Mouse (Mus musculus) C2C12 (cell line): Measurements from ENCODE around the gene Arhgap23. TPM values are rescaled to one million over a fixed set of nuclear protein-coding genes. Genes with fewer than 3 reads are reported as not detected.

Experiments
- H3K27me3 ChIP-seq: one replicate; pipeline ENCODE4 v1.6.1; 2011; ENCODE audit not compliant: control insufficient read depth, insufficient read depth, insufficient read length
- H3K36me3 ChIP-seq: one replicate; pipeline ENCODE4 v1.6.1; 2011; ENCODE audit not compliant: control insufficient read depth, insufficient read depth
- H3K4me3 ChIP-seq: one replicate; pipeline ENCODE4 v1.5.1; 2011; ENCODE audit warnings: mild to moderate bottlenecking, control low read depth; ENCODE audit not compliant: poor library complexity, insufficient read depth, severe bottlenecking
- H3K79me2 ChIP-seq: one replicate; pipeline ENCODE4 v1.6.1; 2011; ENCODE audit not compliant: control insufficient read depth, insufficient read depth
- H3K79me3 ChIP-seq: one replicate; pipeline ENCODE4 v1.6.1; 2011; ENCODE audit warnings: low read depth, control low read depth
- H3ac ChIP-seq: one replicate; pipeline ENCODE3; 2011; ENCODE audit warnings: low read depth; ENCODE audit not compliant: control insufficient read depth, insufficient read length
- CEBPB ChIP-seq: IDR thresholded peaks from one replicate; pipeline ENCODE4 v1.6.1; 2011; ENCODE audit warnings: low read depth, mild to moderate bottlenecking, control low read depth, moderate library complexity
- CTCF ChIP-seq: IDR thresholded peaks from one replicate; pipeline ENCODE4 v1.5.1; 2011; ENCODE audit not compliant: control insufficient read depth, insufficient read depth, insufficient read length
- FOSL1 ChIP-seq: IDR thresholded peaks from one replicate; pipeline ENCODE4 v1.8.0; 2011; ENCODE audit warnings: mild to moderate bottlenecking, low read length; ENCODE audit not compliant: poor library complexity, insufficient read depth, severe bottlenecking
- MAX ChIP-seq: IDR thresholded peaks from one replicate; pipeline ENCODE4 v1.6.1; 2011; ENCODE audit warnings: mild to moderate bottlenecking, control low read depth
- MYOD1 ChIP-seq: IDR thresholded peaks from one replicate; pipeline ENCODE4 v1.6.1; 2011; ENCODE audit warnings: low read depth; ENCODE audit not compliant: control insufficient read depth, insufficient read length
- MYOG ChIP-seq: IDR thresholded peaks from one replicate; pipeline ENCODE4 v1.6.1; 2011; ENCODE audit not compliant: control insufficient read depth, insufficient read length; ENCODE audit errors: extremely low read depth
- USF1 ChIP-seq: IDR thresholded peaks from one replicate; pipeline ENCODE4 v1.6.1; 2011; ENCODE audit warnings: low read depth, mild to moderate bottlenecking, control low read depth, moderate library complexity
- polyA plus RNA-seq: library from polyadenylated mRNA; unstranded; fragments of >200 nt; fragmentation: generic; extraction: Trizol; gene quantifications from one replicate; pipeline ENCODE4 v1.2.1, GENCODE M21; 2012; ENCODE audit warnings: missing spikeins

Gene Arhgap23
- polyA plus RNA-seq, 1 experiment: 23.9 TPM

DNA sequence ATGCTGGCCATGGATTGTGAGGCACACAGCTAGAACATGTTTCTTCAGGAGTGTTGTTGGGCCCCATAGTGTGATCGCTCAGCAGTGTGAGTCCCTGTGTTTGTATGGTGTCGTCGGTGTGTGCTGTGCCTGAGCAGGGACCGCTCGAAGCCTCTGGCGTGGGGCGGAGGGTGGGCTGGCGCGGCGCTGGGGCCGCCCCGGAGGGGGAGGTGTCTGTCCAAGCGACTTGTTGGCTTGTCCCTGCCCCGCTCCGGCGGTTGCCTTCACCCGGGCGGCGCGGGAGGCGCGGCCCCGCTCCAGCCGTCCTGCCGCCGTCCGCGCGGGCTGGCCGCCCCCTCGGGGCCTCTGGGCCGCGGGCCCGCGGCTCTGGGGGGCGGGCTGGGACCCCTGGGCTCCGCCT lies 24.6 kb downstream of the Arhgap23 start:
- H3ac ChIP-seq: peak overlapping the region; percentile 83
- no peaks in the 10 kb centered on the region for H3K27me3 ChIP-seq
- peaks cover 94% of the 10 kb centered on the region for H3K79me2 ChIP-seq
- H3K4me3 ChIP-seq: peak overlapping the region; percentile 44
- TF ChIP-seq USF1 (no peak), MAX (no peak), CTCF (no peak), MYOD1 (no peak), MYOG (no peak), CEBPB (no peak), FOSL1 (no peak)
- H3K36me3 ChIP-seq: peaks cover 27% of the 10 kb centered on the region
- H3K79me3 ChIP-seq: peaks cover 28% of the 10 kb centered on the region

DNA sequence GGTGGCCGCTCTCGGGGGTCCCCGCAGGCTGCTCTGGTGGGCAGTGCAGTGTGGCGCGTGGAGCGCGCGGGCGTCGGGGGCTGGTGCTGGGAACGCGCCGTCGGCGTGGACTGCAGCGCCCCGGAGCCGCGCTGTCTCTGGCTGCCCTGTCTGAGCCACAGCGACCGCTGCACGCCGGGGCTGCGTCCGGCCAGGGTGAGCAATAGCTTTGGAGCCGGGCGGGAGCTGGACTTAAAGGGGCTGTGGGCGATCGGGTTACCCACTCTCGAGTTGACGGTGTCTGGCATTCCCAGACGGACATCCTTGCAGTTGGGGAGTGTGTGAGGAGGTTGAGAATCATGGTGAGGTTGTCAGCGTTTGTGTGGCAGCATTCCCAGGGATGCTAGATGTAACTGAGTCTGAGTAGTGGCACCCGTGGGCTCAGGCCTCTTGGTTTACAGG lies 25.1 kb downstream of the Arhgap23 start:
- Histone ChIP-seq H3K79me3 (peaks cover 26% of the 10 kb centered on the region), H3ac (peak overlapping the region; percentile 83), H3K4me3 (peak overlapping the region; percentile 44), H3K27me3 (no peaks in the 10 kb centered on the region), H3K36me3 (peaks cover 32% of the 10 kb centered on the region), H3K79me2 (peaks cover 90% of the 10 kb centered on the region)
- TF ChIP-seq MYOG (no peak), FOSL1 (no peak), MAX (no peak)

DNA sequence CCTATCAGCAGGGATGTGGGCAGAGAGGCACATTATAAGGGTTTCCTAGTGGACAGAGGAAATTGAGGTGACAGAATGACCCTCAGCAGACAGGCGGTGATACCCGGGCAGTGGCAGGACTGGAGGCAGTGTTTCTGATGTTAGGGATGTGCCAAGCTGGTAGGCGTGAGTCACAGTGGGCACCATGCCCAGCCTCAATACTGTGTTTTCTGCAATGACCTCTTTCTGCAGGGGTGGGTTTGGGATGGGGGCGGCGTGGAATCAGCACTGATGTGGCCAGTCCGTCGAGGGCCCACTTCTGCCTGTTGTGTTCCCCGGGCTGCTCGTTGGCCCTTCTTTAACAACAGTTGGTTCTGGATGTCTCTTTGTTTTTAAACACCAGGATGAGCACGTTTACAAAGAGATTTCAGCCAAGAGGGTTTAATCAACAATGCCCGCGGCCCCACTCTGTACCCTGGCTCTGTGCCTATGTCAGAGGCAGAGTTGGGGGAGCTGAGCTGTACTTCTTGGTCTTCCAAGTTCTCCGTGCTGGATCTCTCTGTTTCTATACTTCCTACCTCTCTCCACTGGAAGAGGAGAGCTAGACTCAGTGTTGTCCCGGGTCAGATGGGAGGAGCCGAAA lies 25.8 kb downstream of the Arhgap23 start:
- Histone ChIP-seq H3ac (no peak overlapping the region), H3K4me3 (peak overlapping the region; percentile 44), H3K36me3 (peaks cover 39% of the 10 kb centered on the region), H3K79me2 (peaks cover 84% of the 10 kb centered on the region), H3K27me3 (no peaks in the 10 kb centered on the region), H3K79me3 (peaks cover 25% of the 10 kb centered on the region)
- TF ChIP-seq MAX (peak; percentile 60), USF1 (no peak), CTCF (no peak), FOSL1 (peak; percentile 34)

DNA sequence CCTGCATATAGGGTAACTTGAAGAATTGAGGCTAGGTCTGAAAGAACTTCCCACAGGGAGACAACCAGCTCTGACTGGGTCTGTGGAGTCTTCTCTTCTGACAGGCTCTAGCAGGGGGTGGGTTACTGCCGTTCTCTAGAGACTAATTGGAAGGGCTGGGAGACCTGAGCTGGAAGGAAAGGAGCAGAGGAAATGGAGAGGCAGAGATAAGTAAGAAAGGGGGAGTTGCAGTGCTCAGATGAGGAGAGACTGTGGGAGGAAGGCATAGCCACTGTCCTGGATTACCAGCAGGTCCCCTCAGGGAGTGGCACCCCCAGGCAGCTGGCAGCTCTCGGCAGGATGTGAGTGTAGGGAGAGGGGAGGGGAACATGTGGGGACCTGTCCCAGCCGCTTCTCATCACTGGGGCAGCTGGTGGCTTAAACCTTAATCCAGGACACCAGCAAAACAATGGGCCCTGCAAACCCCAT lies 26.4 kb downstream of the Arhgap23 start:
- H3K4me3 ChIP-seq: no peak overlapping the region
- peaks cover 39% of the 10 kb centered on the region for H3K36me3 ChIP-seq
- peaks cover 78% of the 10 kb centered on the region for H3K79me2 ChIP-seq
- H3K79me3 ChIP-seq: peaks cover 20% of the 10 kb centered on the region
- H3K27me3 ChIP-seq: no peaks in the 10 kb centered on the region
- TF ChIP-seq CEBPB (no peak), MAX (peak; percentile 30), MYOD1 (peak; percentile 36), FOSL1 (no peak)
- peak overlapping the region; percentile 27 for H3ac ChIP-seq

DNA sequence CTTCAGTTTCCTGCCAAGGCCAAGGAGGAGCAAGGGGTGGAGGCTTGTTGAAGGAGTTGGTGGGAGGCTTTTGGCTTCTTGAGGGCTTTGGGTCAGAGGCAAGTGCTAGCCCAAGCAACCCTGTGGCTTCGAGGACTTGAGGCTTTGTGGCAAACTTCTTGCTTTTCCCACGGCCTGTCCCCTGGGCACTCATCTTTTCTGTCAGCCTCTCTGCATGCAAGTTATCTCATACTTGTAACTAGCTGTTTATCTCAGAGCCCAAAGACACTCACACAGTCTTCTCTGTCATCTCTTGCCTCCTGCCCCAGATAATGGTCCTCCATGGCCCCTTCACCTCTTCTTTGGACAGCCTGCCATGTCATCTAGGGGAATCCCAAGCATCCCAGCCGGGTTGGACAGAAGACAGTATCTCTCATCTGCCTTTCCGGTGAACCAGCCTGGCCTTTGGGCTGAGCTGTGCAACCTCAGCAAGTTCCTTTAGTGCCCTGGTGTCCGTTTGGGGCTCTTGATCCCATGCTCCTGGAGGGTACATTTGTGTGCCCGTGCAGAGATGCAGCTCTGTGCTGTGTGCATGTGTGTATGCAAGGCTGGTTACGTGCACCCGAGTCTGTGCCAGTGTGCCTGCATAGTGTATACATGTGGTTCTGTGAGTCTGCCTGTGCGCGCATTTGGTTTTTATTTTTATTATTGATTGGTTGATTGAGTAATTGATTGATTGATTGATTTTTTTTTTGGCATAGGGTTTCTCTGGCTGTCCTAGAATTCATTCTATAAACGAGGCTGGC lies 27.8 kb downstream of the Arhgap23 start:
- Histone ChIP-seq H3K4me3 (no peak overlapping the region), H3K36me3 (peaks cover 42% of the 10 kb centered on the region), H3K79me3 (peaks cover 18% of the 10 kb centered on the region), H3K27me3 (no peaks in the 10 kb centered on the region), H3K79me2 (peaks cover 64% of the 10 kb centered on the region), H3ac (no peak overlapping the region)
- TF ChIP-seq MYOD1 (no peak), USF1 (no peak), CEBPB (no peak), CTCF (no peak), MYOG (no peak), MAX (no peak), FOSL1 (no peak)

DNA sequence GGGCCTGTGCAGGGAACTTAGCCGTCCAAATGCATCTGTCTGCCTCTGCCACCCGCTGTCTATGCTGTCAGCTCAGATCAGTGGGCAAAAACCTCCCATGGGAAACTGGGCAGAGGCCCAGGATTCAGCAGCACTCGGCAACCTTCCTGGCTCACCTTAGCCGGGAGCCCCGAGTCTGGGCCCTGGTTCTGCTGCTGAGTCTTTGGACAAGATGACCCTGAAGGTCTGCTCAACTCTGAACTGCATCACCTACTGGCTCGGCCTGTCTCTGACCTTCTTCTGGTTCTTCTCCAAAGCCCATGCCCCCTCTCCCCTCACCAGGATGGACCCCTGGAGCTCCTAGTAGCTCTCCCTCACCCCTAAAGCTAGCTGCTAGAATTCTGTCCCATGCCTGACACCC lies 30.3 kb downstream of the Arhgap23 start:
- TF ChIP-seq CTCF (no peak), MYOG (no peak), USF1 (no peak), MYOD1 (no peak), MAX (no peak), CEBPB (no peak), FOSL1 (no peak)
- Histone ChIP-seq H3K79me3 (peaks cover 13% of the 10 kb centered on the region), H3ac (no peak overlapping the region), H3K4me3 (no peak overlapping the region), H3K36me3 (peaks cover 58% of the 10 kb centered on the region), H3K79me2 (peaks cover 47% of the 10 kb centered on the region), H3K27me3 (no peaks in the 10 kb centered on the region)
